Mouse (Mus musculus): ENCODE measurements around the gene Sdhb. TPM values are rescaled to one million over a fixed set of nuclear protein-coding genes. Genes with fewer than 3 reads are reported as not detected.

The Sdhb gene
- 296 TPM for polyA plus RNA-seq (2021)

DNA sequence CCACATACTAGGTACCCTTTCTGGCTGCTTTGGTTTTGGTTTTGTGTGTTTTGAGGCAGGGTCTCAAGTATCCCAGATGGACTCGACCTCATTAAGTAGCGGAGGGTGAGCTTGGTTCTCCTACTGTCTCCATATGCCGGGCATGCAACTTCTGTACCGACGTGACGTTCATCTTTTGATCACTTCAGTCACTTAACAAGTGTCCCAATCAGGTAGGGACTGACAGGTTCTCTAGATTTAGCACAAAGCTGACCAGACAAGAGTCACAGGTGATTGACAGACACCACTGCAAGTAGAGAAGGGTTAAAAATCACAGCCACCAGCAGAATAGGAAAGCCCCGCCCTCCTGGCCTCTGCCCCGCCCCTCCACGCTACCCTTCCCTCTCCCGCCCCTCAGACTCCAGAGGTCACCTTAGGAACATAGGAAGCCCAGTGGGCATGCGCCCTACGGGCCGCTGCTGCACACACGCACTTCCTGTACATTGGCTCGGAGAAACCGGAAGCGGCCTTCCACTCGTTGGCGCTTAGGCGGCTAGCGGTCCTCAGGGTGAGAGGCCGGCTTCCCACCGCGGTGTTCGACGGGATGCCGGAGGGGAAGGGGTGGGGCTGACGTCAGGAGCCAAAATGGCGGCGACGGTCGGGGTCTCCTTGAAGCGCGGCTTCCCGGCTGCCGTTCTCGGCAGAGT is at the start of gene Sdhb:
Sdhb (plus strand) TSS at position 423 of the 686 bp plus-strand sequence.
- in situ Hi-C loops (cut with MboI; ENCODE audit: low pct_unique_long_range_greater_than_20kb) = no loop called here
- DNase-seq (ENCODE audit: low read depth, low spot score) (peak; percentile 75), ATAC-seq (peak; percentile 81)
- no peak for TF ChIP-seq CTCF (IDR thresholded peaks at IDR 0.05)
- H3K27me3 ChIP-seq = no peaks in the 10 kb centered on the region
- ChIA-PET POLR2A (interaction anchor here (0.9 kb wide), 1 partner anchor 32 kb away, joined by 3 read pairs; no protein-coding TSS in a partner anchor), CTCF (no interaction called here)

DNA sequence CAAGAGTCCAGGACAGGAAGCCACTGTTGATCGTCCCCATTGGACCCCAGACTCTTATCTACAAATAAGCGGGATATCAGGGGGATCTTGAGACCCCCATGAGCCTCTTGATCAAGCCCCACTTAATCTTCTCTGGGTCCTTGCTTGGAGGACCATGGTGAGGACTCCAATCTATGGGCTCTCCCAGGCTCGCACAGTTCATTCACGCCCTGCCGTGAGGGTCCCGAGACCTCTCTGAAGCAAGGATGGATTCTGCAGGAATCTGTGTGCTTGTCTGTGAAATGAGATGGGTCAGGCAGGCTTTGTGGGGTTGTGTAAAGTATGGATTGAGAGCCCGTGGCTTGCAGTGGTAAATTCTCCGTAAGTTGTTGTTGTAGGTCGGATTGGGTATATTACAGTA is 49.6 kb upstream of the Sdhb start:
- no peak for TF ChIP-seq CTCF (IDR thresholded peaks at IDR 0.05)
- DNase-seq (ENCODE audit: low read depth, low spot score) (no peak), ATAC-seq (no peak)
- in situ Hi-C loops (cut with MboI; ENCODE audit: low pct_unique_long_range_greater_than_20kb) = no loop called here
- H3K27me3 ChIP-seq = no peaks in the 10 kb centered on the region
- ChIA-PET CTCF (no interaction called here), POLR2A (no interaction called here)

DNA sequence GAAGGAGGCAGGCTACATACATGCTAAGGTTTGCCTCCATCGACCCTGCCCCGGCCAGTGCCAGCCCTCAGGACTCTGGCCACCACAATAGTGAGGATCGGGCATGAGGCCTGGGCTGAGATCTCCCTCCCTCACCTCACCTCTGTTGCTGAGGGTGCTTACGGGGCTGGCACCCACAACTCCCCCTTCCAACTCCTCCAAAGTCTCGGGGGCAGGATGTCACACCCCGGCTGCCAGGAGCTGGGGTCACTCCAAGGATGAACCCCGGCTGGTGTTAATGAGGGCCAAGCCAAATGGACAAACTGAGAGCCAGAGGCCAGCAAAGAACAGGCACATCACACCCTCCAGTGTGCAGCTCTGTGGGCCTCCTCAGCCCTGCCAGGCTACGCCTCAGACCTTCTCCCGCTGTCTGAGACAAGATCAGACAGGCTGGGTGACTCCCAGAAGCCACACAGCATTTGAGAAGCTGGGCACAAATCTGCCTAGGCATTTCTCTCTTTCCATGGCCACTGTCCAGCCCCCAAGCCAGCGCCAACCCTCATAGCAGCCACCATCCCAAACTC is 48.7 kb upstream of the Sdhb start:
- ATAC-seq (no peak), DNase-seq (ENCODE audit: low read depth, low spot score) (no peak)
- in situ Hi-C loops (cut with MboI; ENCODE audit: low pct_unique_long_range_greater_than_20kb) = no loop called here
- CTCF ChIA-PET = no interaction called here
- POLR2A ChIA-PET = no interaction called here
- no peaks in the 10 kb centered on the region for H3K27me3 ChIP-seq
- TF ChIP-seq CTCF (IDR thresholded peaks at IDR 0.05) = no peak

DNA sequence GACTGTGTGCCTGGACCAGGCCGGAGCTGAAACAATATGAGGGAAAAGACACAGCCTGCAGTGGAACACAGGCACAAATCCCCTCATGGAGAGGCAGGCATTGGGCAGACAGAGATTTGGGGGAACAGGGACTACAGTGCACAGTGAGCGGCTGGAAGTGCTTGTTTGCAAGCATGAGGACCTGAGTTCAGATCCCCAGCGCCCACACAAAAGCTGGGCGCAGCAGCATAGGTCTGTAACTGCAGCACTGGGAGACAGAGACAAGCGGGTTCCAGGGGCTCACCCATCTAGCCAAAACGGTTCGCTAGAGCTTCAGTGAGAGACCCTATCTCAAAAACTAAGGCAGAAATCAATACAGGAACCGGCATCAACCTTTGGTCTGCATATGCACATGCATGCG is 47.4 kb upstream of the Sdhb start:
- no peak for TF ChIP-seq CTCF (IDR thresholded peaks at IDR 0.05)
- ATAC-seq (no peak), DNase-seq (ENCODE audit: low read depth, low spot score) (no peak)
- in situ Hi-C loops (cut with MboI; ENCODE audit: low pct_unique_long_range_greater_than_20kb) = no loop called here
- ChIA-PET CTCF (no interaction called here), POLR2A (no interaction called here)
- no peaks in the 10 kb centered on the region for H3K27me3 ChIP-seq

DNA sequence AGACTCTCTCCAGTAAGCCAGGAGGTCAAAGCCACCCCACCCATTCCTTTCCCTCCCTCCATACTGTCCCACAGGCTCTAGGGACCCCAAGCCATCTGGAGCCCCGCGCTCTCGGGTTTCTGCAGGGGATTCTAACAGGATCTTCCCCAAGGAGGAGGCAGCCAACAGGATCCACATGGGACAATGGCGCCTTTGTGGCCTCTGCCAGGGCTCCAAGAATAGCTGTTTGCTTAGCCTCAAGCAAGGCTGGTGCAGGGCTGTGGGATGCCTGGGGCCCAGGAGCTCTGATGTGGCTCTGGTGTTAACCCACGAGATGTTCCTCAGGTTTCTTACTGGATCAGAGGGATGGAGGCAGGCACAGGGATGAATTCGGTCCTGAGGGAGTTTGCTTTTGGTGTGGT is 46.3 kb upstream of the Sdhb start:
- DNase-seq (ENCODE audit: low read depth, low spot score) = no peak
- ChIA-PET POLR2A (no interaction called here), CTCF (interaction anchor here (2.1 kb wide), 1 partner anchor 31 kb away, joined by 7 read pairs; no protein-coding TSS in a partner anchor)
- ATAC-seq = no peak
- H3K27me3 ChIP-seq = no peaks in the 10 kb centered on the region
- in situ Hi-C loops (cut with MboI; ENCODE audit: low pct_unique_long_range_greater_than_20kb) = no loop called here
- no peak for TF ChIP-seq CTCF (IDR thresholded peaks at IDR 0.05)

DNA sequence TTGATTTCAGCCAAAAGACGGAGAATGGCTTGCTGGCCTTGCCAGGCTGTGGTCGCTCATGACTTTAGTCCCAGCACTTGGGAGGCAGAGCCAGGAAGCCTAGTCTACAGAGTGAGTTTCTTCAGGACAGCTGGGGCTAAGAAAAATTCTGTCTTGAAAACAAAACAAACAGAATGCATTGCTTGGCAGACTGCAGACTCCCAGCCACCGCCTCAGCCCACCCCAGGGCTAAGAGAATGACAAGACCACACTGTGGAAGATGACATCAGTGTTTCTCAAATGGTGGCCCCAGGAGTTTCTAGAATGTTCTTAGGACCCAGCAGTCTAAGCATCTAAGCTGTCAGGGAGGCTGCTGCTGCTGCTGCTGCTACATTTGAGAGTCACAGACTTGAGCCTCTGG is 45.8 kb upstream of the Sdhb start:
- ChIA-PET CTCF (interaction anchor here (2.1 kb wide), 1 partner anchor 30 kb away, joined by 7 read pairs; no protein-coding TSS in a partner anchor), POLR2A (no interaction called here)
- in situ Hi-C loops (cut with MboI; ENCODE audit: low pct_unique_long_range_greater_than_20kb) = no loop called here
- no peak for TF ChIP-seq CTCF (IDR thresholded peaks at IDR 0.05)
- no peak for DNase-seq (ENCODE audit: low read depth, low spot score)
- no peaks in the 10 kb centered on the region for H3K27me3 ChIP-seq
- no peak for ATAC-seq

DNA sequence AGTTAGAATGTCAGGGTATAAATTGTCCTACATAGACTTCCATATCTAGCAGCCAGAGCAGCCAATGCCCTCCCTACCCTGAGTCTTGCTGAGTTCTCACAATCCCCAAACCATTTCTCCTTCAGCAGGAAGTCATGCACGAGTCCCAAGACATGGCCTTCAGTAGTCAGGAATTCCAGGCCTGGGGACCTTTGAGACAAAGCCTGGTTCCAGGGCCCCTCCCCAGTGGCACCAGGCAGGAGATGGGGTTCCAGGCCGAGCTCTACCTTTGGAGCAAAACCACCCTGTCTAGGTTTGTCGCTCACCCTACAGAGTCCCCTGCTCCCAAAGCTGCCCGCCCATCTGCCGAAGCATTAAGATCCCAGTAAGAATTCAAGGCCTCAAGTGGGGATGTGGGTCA is 44.7 kb upstream of the Sdhb start:
- no peaks in the 10 kb centered on the region for H3K27me3 ChIP-seq
- in situ Hi-C loops (cut with MboI; ENCODE audit: low pct_unique_long_range_greater_than_20kb) = no loop called here
- CTCF ChIA-PET = interaction anchor here (2.1 kb wide), 1 partner anchor 29 kb away, joined by 7 read pairs; no protein-coding TSS in a partner anchor
- ATAC-seq (no peak), DNase-seq (ENCODE audit: low read depth, low spot score) (no peak)
- no peak for TF ChIP-seq CTCF (IDR thresholded peaks at IDR 0.05)
- POLR2A ChIA-PET = no interaction called here

DNA sequence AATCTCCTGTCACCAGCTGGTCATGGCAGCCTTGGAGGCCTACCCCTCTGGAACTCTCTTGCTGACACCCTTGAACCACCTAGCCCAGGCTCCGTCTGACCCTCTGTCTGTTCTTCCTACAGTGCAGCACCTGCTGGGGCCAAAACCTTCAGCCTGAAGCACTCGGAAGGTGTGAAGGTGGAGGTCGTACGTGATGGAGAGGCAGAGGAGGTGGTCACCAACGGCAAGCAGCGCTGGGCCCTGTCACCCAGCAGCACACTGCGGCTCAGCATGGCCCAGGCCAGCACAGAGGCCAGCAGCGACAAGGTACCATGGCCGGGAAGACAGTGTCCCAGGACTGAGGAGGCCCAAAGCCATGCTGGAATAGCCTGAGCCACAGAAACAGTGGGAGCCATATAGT is 43.6 kb upstream of the Sdhb start:
- ChIA-PET POLR2A (no interaction called here), CTCF (no interaction called here)

DNA sequence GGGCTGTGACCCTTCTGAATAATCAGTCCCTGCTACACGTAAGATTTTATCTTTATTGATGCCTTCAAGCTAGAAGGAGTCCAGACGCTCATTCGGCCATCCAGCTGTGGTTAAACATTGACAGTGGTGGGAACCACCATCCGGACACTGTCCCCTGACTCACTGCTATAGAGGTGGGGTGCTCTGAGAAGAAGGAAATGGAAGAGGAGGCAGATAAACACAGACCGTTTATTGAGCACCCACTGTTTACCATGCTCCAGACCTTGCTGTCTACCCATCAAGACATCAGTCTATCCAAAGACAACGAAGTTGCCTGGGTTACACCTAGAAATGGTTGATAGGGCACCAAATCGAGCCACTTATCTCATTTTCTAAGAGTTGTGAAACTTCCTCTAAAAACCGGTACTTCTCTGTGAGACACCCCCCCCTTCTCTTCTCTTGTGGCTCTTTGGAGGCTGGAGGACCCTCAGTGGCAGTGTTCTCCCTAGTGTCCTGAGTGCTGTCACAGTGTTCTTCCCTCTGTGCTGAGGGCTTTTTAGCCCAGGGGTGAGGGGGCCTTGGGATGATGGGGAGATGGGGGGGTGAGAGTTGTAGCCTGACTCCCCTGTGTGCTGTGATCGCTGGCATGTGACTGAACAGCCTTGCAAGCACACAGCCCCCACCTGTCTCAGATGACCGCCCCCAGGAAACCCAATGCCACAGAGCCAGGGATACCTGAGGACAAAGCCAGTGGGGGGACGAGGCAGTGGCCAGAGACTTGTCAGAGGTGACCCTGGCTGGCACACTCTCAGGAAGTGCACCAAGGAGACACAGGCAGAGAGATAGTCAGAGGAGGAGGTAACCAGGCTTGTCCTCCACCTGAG is 40.8 kb upstream of the Sdhb start:
- CTCF ChIA-PET = interaction anchor here (1.3 kb wide), 1 partner anchor 18 kb away, joined by 3 read pairs; no protein-coding TSS in a partner anchor
- in situ Hi-C loops (cut with MboI; ENCODE audit: low pct_unique_long_range_greater_than_20kb) = no loop called here
- no peaks in the 10 kb centered on the region for H3K27me3 ChIP-seq
- peak; percentile 26 for ATAC-seq
- POLR2A ChIA-PET = interaction anchor here (1.0 kb wide), 1 partner anchor 15 kb away, joined by 3 read pairs; no protein-coding TSS in a partner anchor
- DNase-seq (ENCODE audit: low read depth, low spot score) = no peak
- no peak for TF ChIP-seq CTCF (IDR thresholded peaks at IDR 0.05)

More for the DNA sequence above, 43.6 kb upstream of the Sdhb start:
- in situ Hi-C loops (cut with MboI; ENCODE audit: low pct_unique_long_range_greater_than_20kb) = no loop called here
- no peak for ATAC-seq
- no peaks in the 10 kb centered on the region for H3K27me3 ChIP-seq
- no peak for TF ChIP-seq CTCF (IDR thresholded peaks at IDR 0.05)
- no peak for DNase-seq (ENCODE audit: low read depth, low spot score)

DNA sequence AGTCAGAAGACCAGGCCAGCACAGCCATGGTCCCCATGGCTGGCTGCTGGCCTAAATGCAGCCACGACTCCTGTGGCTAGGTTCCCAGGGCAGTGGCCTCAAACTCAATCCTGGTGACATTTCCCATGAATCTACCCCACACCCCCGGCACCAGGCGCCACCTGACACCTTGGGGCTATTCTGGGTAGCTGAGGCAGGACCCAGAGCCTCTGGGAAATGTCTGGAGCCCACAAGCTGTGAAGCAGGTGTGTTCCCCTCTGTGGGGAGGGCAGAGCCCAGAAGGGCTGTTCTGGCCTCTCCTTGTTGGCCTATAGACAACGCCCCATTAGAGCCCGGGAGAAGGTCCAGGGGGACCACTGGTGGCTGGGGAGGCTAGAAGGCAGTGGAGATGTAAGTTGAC is 38.5 kb upstream of the Sdhb start:
- H3K27me3 ChIP-seq = no peaks in the 10 kb centered on the region
- ATAC-seq (no peak), DNase-seq (ENCODE audit: low read depth, low spot score) (no peak)
- TF ChIP-seq CTCF (IDR thresholded peaks at IDR 0.05) = no peak
- POLR2A ChIA-PET = no interaction called here
- in situ Hi-C loops (cut with MboI; ENCODE audit: low pct_unique_long_range_greater_than_20kb) = no loop called here
- CTCF ChIA-PET = no interaction called here

DNA sequence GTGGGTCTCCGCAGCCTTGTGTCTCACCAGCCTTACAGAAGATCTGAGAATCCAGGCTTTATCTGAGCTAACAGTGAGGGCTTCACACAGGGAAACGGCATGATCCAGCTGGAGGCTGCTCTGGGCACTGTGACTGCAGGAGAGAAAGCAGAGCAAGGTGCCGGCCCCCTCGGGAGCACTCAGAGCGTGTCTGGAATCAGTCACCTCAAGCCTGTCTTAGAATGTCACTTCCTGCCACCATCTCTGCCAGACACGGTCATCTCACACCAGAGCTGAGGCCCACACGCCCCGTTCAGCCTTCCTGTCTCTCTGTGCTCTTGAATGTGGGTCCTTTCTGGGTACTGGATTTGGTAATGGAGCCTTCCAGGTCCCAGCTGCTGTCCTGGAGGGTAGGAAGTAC is 35.4 kb upstream of the Sdhb start:
- CTCF ChIA-PET = no interaction called here
- no peak for TF ChIP-seq CTCF (IDR thresholded peaks at IDR 0.05)
- in situ Hi-C loops (cut with MboI; ENCODE audit: low pct_unique_long_range_greater_than_20kb) = no loop called here
- ATAC-seq (no peak), DNase-seq (ENCODE audit: low read depth, low spot score) (no peak)
- H3K27me3 ChIP-seq = no peaks in the 10 kb centered on the region
- POLR2A ChIA-PET = no interaction called here
